Mouse (Mus musculus): ENCODE measurements around the gene Ldlrad2.

GRCm38 (mm10) chr4:137609702-137610101 lies 35.3 kb upstream of the Ldlrad2 start:
- TF ChIP-seq POLR2A (IDR thresholded peaks at IDR 0.05; ENCODE audit: borderline replicate concordance, extremely low read depth, low read depth, low read length) (no peak), CTCF (IDR thresholded peaks at IDR 0.05; ENCODE audit: insufficient read depth, low read length) (no peak)
